Mouse (Mus musculus): ENCODE measurements around the gene Atl2. TPM values are rescaled to one million over a fixed set of nuclear protein-coding genes. Genes with fewer than 3 reads are reported as not detected.

The Atl2 gene
- total and polyA plus RNA-seq, 3 experiments, result 18.0 to 43.3 (median 37.1) TPM

GRCm38 (mm10) chr17:79904593-79904992 is 8.7 kb upstream of the Atl2 start:
- no peak for TF ChIP-seq POLR2A (IDR thresholded peaks at IDR 0.05; ENCODE audit: low read depth, low read length)
- TF ChIP-seq TCF12 (IDR thresholded peaks at IDR 0.05; ENCODE audit: low read depth, low read length), result no peak
- TF ChIP-seq USF2 (conservative IDR thresholded peaks at IDR 0.05; ENCODE audit: low read depth, low read length), result no peak
- no peak for TF ChIP-seq ELF1 (IDR thresholded peaks at IDR 0.05; ENCODE audit: low read depth, low read length)
- TF ChIP-seq MEF2A (IDR thresholded peaks at IDR 0.05; ENCODE audit: borderline replicate concordance, low read depth, low read length), result no peak
- no peak for TF ChIP-seq NRF1 (IDR thresholded peaks at IDR 0.05; ENCODE audit: low read depth, low read length)
- TF ChIP-seq JUN (IDR thresholded peaks at IDR 0.05; ENCODE audit: insufficient read depth, low read depth, low read length), result no peak
- TF ChIP-seq GABPA (IDR thresholded peaks at IDR 0.05; ENCODE audit: insufficient replicate concordance, low read depth, low read length), result no peak
- TF ChIP-seq E2F4 (IDR thresholded peaks at IDR 0.05; ENCODE audit: insufficient replicate concordance, low read depth, low read length), result no peak
- no peak for TF ChIP-seq CTCF (conservative IDR thresholded peaks at IDR 0.05 in 1 of 2, IDR thresholded peaks at IDR 0.05 in 1 of 2; ENCODE audit: low read depth in 2 of 2, low read length in 2 of 2)
- TF ChIP-seq UBTF (IDR thresholded peaks at IDR 0.05; ENCODE audit: low read depth, low read length), result no peak
- TF ChIP-seq KAT2A (IDR thresholded peaks at IDR 0.05; ENCODE audit: insufficient replicate concordance, low read length), result no peak
- TF ChIP-seq JUND (conservative IDR thresholded peaks at IDR 0.05; ENCODE audit: low read depth, low read length), result no peak
- no peak for TF ChIP-seq BHLHE40 (IDR thresholded peaks at IDR 0.05; ENCODE audit: low read depth, low read length)
- Histone ChIP-seq H3K4me1 (ENCODE audit: control insufficient read depth in 1 of 2, insufficient read depth in 2 of 2) (no peaks in the 10 kb centered on the region), H3K36me3 (replicated peaks in 1 of 2; ENCODE audit: control insufficient read depth in 1 of 2, insufficient read depth in 1 of 2, low read length in 1 of 2) (no peaks in the 10 kb centered on the region), H3K9me3 (replicated peaks; ENCODE audit: low read length) (no peaks in the 10 kb centered on the region), H3K27me3 (replicated peaks) (peaks cover 2% of the 10 kb centered on the region), H3K9ac (ENCODE audit: insufficient read depth, low read depth) (no peak overlapping the region), H3K4me2 (ENCODE audit: insufficient read depth, low read depth, poor library complexity, severe bottlenecking) (no peak overlapping the region), H3K27ac (ENCODE audit: insufficient read depth, low read depth) (no peak overlapping the region), H3K4me3 (replicated peaks in 1 of 3; ENCODE audit: low read depth in 2 of 3, low read length in 2 of 3, poor library complexity in 1 of 3) (no peak overlapping the region), H3K79me2 (replicated peaks; ENCODE audit: control insufficient read depth, extremely low read depth, insufficient read depth, poor library complexity, severe bottlenecking) (no peaks in the 10 kb centered on the region)
- DNase-seq (ENCODE audit: extremely low read depth), result no peak
- in situ Hi-C loops (cut with MboI; ENCODE audit: low pct_ligation_motif_present, low pct_unique_long_range_greater_than_20kb, low sequenced_read_pairs) (no loop called here), dilution Hi-C loops (cut with MboI; ENCODE audit: extremely low pct_ligation_motif_present, extremely low pct_unique_long_range_greater_than_20kb, low sequenced_read_pairs) (no loop called here)

GRCm38 (mm10) chr17:79901207-79901606 is 5.3 kb upstream of the Atl2 start:
- H3K79me2 ChIP-seq (replicated peaks; ENCODE audit: control insufficient read depth, extremely low read depth, insufficient read depth, poor library complexity, severe bottlenecking), result no peaks in the 10 kb centered on the region
- H3K4me2 ChIP-seq (ENCODE audit: insufficient read depth, low read depth, poor library complexity, severe bottlenecking), result no peak overlapping the region
- no peak for DNase-seq (ENCODE audit: extremely low read depth)
- H3K27ac ChIP-seq (ENCODE audit: insufficient read depth, low read depth), result no peak overlapping the region
- no peaks in the 10 kb centered on the region for H3K9me3 ChIP-seq (replicated peaks; ENCODE audit: low read length)
- H3K9ac ChIP-seq (ENCODE audit: insufficient read depth, low read depth), result no peak overlapping the region
- peaks cover 14% of the 10 kb centered on the region for H3K27me3 ChIP-seq (replicated peaks)
- H3K4me1 ChIP-seq (ENCODE audit: control insufficient read depth in 1 of 2, insufficient read depth in 2 of 2), result peaks cover 0 to 6% of the 10 kb centered on the region in 2 experiments; a peak in 2 of 4 replicates
- in situ Hi-C loops (cut with MboI; ENCODE audit: low pct_ligation_motif_present, low pct_unique_long_range_greater_than_20kb, low sequenced_read_pairs), result no loop called here
- TF ChIP-seq IRF4 (IDR thresholded peaks at IDR 0.05; ENCODE audit: low read depth, low read length), result no peak
- TF ChIP-seq GABPA (IDR thresholded peaks at IDR 0.05; ENCODE audit: insufficient replicate concordance, low read depth, low read length), result no peak
- TF ChIP-seq USF1 (IDR thresholded peaks at IDR 0.05; ENCODE audit: low read depth, low read length), result no peak
- no peak for TF ChIP-seq ZKSCAN1 (IDR thresholded peaks at IDR 0.05; ENCODE audit: borderline replicate concordance, low read depth, low read length)
- dilution Hi-C loops (cut with MboI; ENCODE audit: extremely low pct_ligation_motif_present, extremely low pct_unique_long_range_greater_than_20kb, low sequenced_read_pairs), result no loop called here
- H3K4me3 ChIP-seq (replicated peaks in 1 of 3; ENCODE audit: low read depth in 2 of 3, low read length in 2 of 3, poor library complexity in 1 of 3), result no peak overlapping the region
- H3K36me3 ChIP-seq (replicated peaks in 1 of 2; ENCODE audit: control insufficient read depth in 1 of 2, insufficient read depth in 1 of 2, low read length in 1 of 2), result no peaks in the 10 kb centered on the region

All from CH12.LX (cell line).